Comparison of ENCODE assay signal across 8 mouse cellular contexts in genomic region chr19:32755792-32756635, GRCm38 (mm10). TPM values are rescaled to one million over a fixed set of nuclear protein-coding genes. Genes with fewer than 3 reads are reported as not detected.
DNase-seq lines count a peak whose midpoint lies in the region; ATAC-seq lines count a peak whose summit lies in the region.

No protein-coding gene starts in this region.

- peak overlapping the region; percentile 97 for H3K4me2 ChIP-seq in heart, embryonic 11.5 days
- H3K4me2 ChIP-seq in kidney, embryonic 16.5 days (replicated peaks; ENCODE audit: low read depth, low read length) = peak overlapping the region; percentile 85
- H3K4me2 ChIP-seq in liver, embryonic 11.5 days = peak overlapping the region; percentile 95
- H3K4me2 ChIP-seq in stomach, embryonic 14.5 days (replicated peaks; ENCODE audit: low read depth, low read length) = peak overlapping the region; percentile 87

- peak; percentile 93 to 94 for DNase-seq in B cell, adult 2 months
- peak; percentile 100 for DNase-seq in brain, adult 2 months (ENCODE audit: low read depth, low spot score)
- peak; percentile 95 for DNase-seq in liver, embryonic 11.5 days (ENCODE audit: low spot score)
- peak; percentile 96 for DNase-seq in naive thymus-derived CD4-positive, alpha-beta T cell, adult 2 months (ENCODE audit: low read depth)

- H3K36me3 ChIP-seq in heart, embryonic 11.5 days (ENCODE audit: control insufficient read depth, insufficient read depth, low read length) = no peaks in the 10 kb centered on the region
- H3K36me3 ChIP-seq in kidney, embryonic 16.5 days (ENCODE audit: insufficient read depth, low read length) = no peaks in the 10 kb centered on the region
- H3K36me3 ChIP-seq in liver, embryonic 11.5 days (ENCODE audit: control insufficient read depth, insufficient read depth, low read length) = no peaks in the 10 kb centered on the region
- no peaks in the 10 kb centered on the region for H3K36me3 ChIP-seq in stomach, embryonic 14.5 days (ENCODE audit: control insufficient read depth, insufficient read depth, low read length)

- no peaks in the 10 kb centered on the region for H3K27me3 ChIP-seq in heart, embryonic 11.5 days (ENCODE audit: control insufficient read depth, insufficient read depth, low read length)
- no peaks in the 10 kb centered on the region for H3K27me3 ChIP-seq in kidney, embryonic 16.5 days (ENCODE audit: insufficient read depth, low read length)
- no peaks in the 10 kb centered on the region for H3K27me3 ChIP-seq in liver, embryonic 11.5 days (replicated peaks; ENCODE audit: control insufficient read depth, insufficient read depth, low read length)
- no peaks in the 10 kb centered on the region for H3K27me3 ChIP-seq in stomach, embryonic 14.5 days (ENCODE audit: control insufficient read depth, insufficient read depth, low read length)

- H3K27ac ChIP-seq in heart, embryonic 11.5 days (ENCODE audit: low read depth, low read length) = peak overlapping the region; percentile 97
- peak overlapping the region; percentile 99 for H3K27ac ChIP-seq in kidney, embryonic 16.5 days (ENCODE audit: low read length)
- peak overlapping the region; percentile 98 for H3K27ac ChIP-seq in liver, embryonic 11.5 days (ENCODE audit: low read depth, low read length)
- peak overlapping the region; percentile 94 for H3K27ac ChIP-seq in stomach, embryonic 14.5 days (ENCODE audit: low read length)

- H3K9ac ChIP-seq in heart, embryonic 11.5 days (ENCODE audit: low read depth, low read length) = peak overlapping the region; percentile 82
- H3K9ac ChIP-seq in kidney, embryonic 16.5 days (replicated peaks; ENCODE audit: low read length) = peak overlapping the region; percentile 89
- H3K9ac ChIP-seq in liver, embryonic 11.5 days (ENCODE audit: low read depth, low read length) = peak overlapping the region; percentile 87
- H3K9ac ChIP-seq in stomach, embryonic 14.5 days (replicated peaks; ENCODE audit: low read depth, low read length) = peak overlapping the region; percentile 64

- peak; percentile 85 for ATAC-seq in erythroblast, adult 5-6 weeks (replicated peaks; ENCODE audit: low FRiP score, poor library complexity, severe bottlenecking)
- peak; percentile 76 for ATAC-seq in heart, embryonic 11.5 days (replicated peaks; ENCODE audit: insufficient number of reproducible peaks, low FRiP score, low TSS enrichment)
- peak; percentile 78 for ATAC-seq in kidney, embryonic 16.5 days (ENCODE audit: low FRiP score, low TSS enrichment)
- peak; percentile 78 for ATAC-seq in liver, embryonic 11.5 days (replicated peaks; ENCODE audit: low FRiP score)
- peak; percentile 81 for ATAC-seq in stomach, embryonic 14.5 days (ENCODE audit: insufficient number of reproducible peaks, insufficient read depth, low FRiP score, low read depth)

- under 1% methylated on average over 53 of the region's 53 CpGs for WGBS in heart, embryonic 11.5 days (ENCODE audit: insufficient replicate concordance)
- under 1% methylated on average over 53 of the region's 53 CpGs for WGBS in kidney, embryonic 16.5 days
- under 1% methylated on average over 53 of the region's 53 CpGs for WGBS in liver, embryonic 11.5 days
- under 1% methylated on average over 49 of the region's 53 CpGs for WGBS in stomach, embryonic 14.5 days

- H3K4me3 ChIP-seq in heart, embryonic 11.5 days (ENCODE audit: low read depth, low read length) = peak overlapping the region; percentile 95
- peak overlapping the region; percentile 99 for H3K4me3 ChIP-seq in kidney, embryonic 16.5 days (ENCODE audit: low read length)
- peak overlapping the region; percentile 97 for H3K4me3 ChIP-seq in liver, embryonic 11.5 days (ENCODE audit: low read depth, low read length)
- H3K4me3 ChIP-seq in stomach, embryonic 14.5 days (ENCODE audit: low read depth, low read length) = peak overlapping the region; percentile 99

- peaks cover 12% of the 10 kb centered on the region; the same call in 1 of the 2 replicates for H3K4me1 ChIP-seq in heart, embryonic 11.5 days (ENCODE audit: control insufficient read depth, insufficient read depth, low read length)
- H3K4me1 ChIP-seq in kidney, embryonic 16.5 days (ENCODE audit: insufficient read depth, low read length) = peaks cover 25% of the 10 kb centered on the region
- H3K4me1 ChIP-seq in liver, embryonic 11.5 days (replicated peaks; ENCODE audit: control insufficient read depth, insufficient read depth, low read length) = peaks cover 20% of the 10 kb centered on the region
- peaks cover 6% of the 10 kb centered on the region; the same call in 1 of the 2 replicates for H3K4me1 ChIP-seq in stomach, embryonic 14.5 days (ENCODE audit: control insufficient read depth, insufficient read depth, low read length)

- H3K9me3 ChIP-seq in heart, embryonic 11.5 days (replicated peaks; ENCODE audit: control insufficient read depth, low read length) = no peaks in the 10 kb centered on the region
- no peaks in the 10 kb centered on the region for H3K9me3 ChIP-seq in kidney, embryonic 16.5 days (ENCODE audit: low read length)
- no peaks in the 10 kb centered on the region for H3K9me3 ChIP-seq in liver, embryonic 11.5 days (ENCODE audit: control insufficient read depth, low read length)
- no peaks in the 10 kb centered on the region for H3K9me3 ChIP-seq in stomach, embryonic 14.5 days (ENCODE audit: control insufficient read depth, low read depth, low read length)

RNA-seq across cellular contexts. Expression of gene Pten, which starts 1.3 kb away (rescaled TPM):
- 24.7 and 26.5 TPM in 2 replicates for total RNA-seq in erythroblast, adult 5-6 weeks (2015; ENCODE audit: low replicate concordance)
- 21.7 and 29.8 TPM in 2 replicates for total RNA-seq in erythroblast, adult 5-6 weeks (2017; ENCODE audit: low replicate concordance)
- 5.1 and 9.6 TPM in 2 replicates for polyA plus RNA-seq in heart, embryonic 11.5 days (2014; fragmentation: Nextera tagmentation; extraction: Ambion mirVana)
- 6.5 and 7.8 TPM in 2 replicates for polyA plus RNA-seq in kidney, embryonic 16.5 days (2015; fragmentation: Nextera tagmentation; extraction: Ambion mirVana)
- 6.6 and 6.8 TPM in 2 replicates for polyA plus RNA-seq in liver, embryonic 11.5 days (2014; fragmentation: Nextera tagmentation; extraction: Ambion mirVana)
- polyA plus RNA-seq in stomach, embryonic 14.5 days (2014; fragmentation: Nextera tagmentation; extraction: Ambion mirVana) = 21.3 and 23.1 TPM in 2 replicates

RNA-seq across cellular contexts. Expression of gene Atad1, which starts 16.4 kb away (rescaled TPM):
- total RNA-seq in erythroblast, adult 5-6 weeks (2015; ENCODE audit: low replicate concordance) = 16.3 and 25.7 TPM in 2 replicates
- 11.6 and 19.2 TPM in 2 replicates for total RNA-seq in erythroblast, adult 5-6 weeks (2017; ENCODE audit: low replicate concordance)
- polyA plus RNA-seq in heart, embryonic 11.5 days (2014; fragmentation: Nextera tagmentation; extraction: Ambion mirVana) = 60.1 and 65.8 TPM in 2 replicates
- polyA plus RNA-seq in kidney, embryonic 16.5 days (2015; fragmentation: Nextera tagmentation; extraction: Ambion mirVana) = 88.0 and 90.3 TPM in 2 replicates
- polyA plus RNA-seq in liver, embryonic 11.5 days (2014; fragmentation: Nextera tagmentation; extraction: Ambion mirVana) = 58.3 and 58.6 TPM in 2 replicates
- polyA plus RNA-seq in stomach, embryonic 14.5 days (2014; fragmentation: Nextera tagmentation; extraction: Ambion mirVana) = 78.1 and 78.3 TPM in 2 replicates

Comparison
In these comparisons a context has a peak if more than half of its experiments do, and no peak if none do; other contexts are left out.
1. Peak in every context shown above with its lines: DNase-seq, ATAC-seq, H3K4me3 ChIP-seq and H3K27ac ChIP-seq.